Mouse (Mus musculus): Measurements from ENCODE around the gene Zfp219. TPM values are rescaled to one million over a fixed set of nuclear protein-coding genes. Genes with fewer than 3 reads are reported as not detected.

Gene Zfp219
- polyA plus RNA-seq, 1 experiment, result 31.0 TPM

GRCm38 (mm10) chr14:52022709-52023459 lies 2.4 kb upstream of the Zfp219 start:
- H3K4me3 ChIP-seq (ENCODE audit: extremely low read depth, insufficient read depth, insufficient read length), result 0 out of 2 replicates have a peak overlapping the region, but pooled peaks have one; percentile 15

GRCm38 (mm10) chr14:52022244-52022708 lies 1.7 kb upstream of the Zfp219 start:
- Histone ChIP-seq H3K36me3 (ENCODE audit: control insufficient read depth, insufficient read depth, low read length) (no peaks in the 10 kb centered on the region), H3K4me1 (ENCODE audit: control insufficient read depth, insufficient read depth, insufficient read length) (peaks cover 11% of the 10 kb centered on the region; the same call in 1 of the 2 replicates), H3K4me3 (ENCODE audit: extremely low read depth, insufficient read depth, insufficient read length) (0 out of 2 replicates have a peak overlapping the region, but pooled peaks have one; percentile 15), H3K27me3 (ENCODE audit: control insufficient read depth, insufficient read depth, low read length) (no peaks in the 10 kb centered on the region), H3K27ac (ENCODE audit: insufficient read depth, low read length) (peak overlapping the region; percentile 57)
- no peak for TF ChIP-seq POLR2A (IDR thresholded peaks at IDR 0.05; ENCODE audit: low read depth, low read length)
- no peak for TF ChIP-seq CTCF (IDR thresholded peaks at IDR 0.05; ENCODE audit: extremely low read depth, insufficient read depth, insufficient read length, insufficient replicate concordance)
- no peak for DNase-seq (ENCODE audit: low read depth in 1 of 2, low spot score in 2 of 2)
- 59% methylated on average over 3 of the region's 3 CpGs for WGBS

More at GRCm38 (mm10) chr14:52022709-52023459, 2.4 kb upstream of the Zfp219 start:
- H3K27me3 ChIP-seq (ENCODE audit: control insufficient read depth, insufficient read depth, low read length), result no peaks in the 10 kb centered on the region
- no peaks in the 10 kb centered on the region for H3K36me3 ChIP-seq (ENCODE audit: control insufficient read depth, insufficient read depth, low read length)
- 9% methylated on average over 23 of the region's 23 CpGs for WGBS
- peak overlapping the region; percentile 74 for H3K27ac ChIP-seq (ENCODE audit: insufficient read depth, low read length)
- TF ChIP-seq CTCF (IDR thresholded peaks at IDR 0.05; ENCODE audit: extremely low read depth, insufficient read depth, insufficient read length, insufficient replicate concordance) (peak; percentile 84; the same call in 1 of the 2 replicates), POLR2A (IDR thresholded peaks at IDR 0.05; ENCODE audit: low read depth, low read length) (no peak; the same call in 1 of the 2 replicates)
- peak; percentile 79 to 86 for DNase-seq (ENCODE audit: low read depth in 1 of 2, low spot score in 2 of 2)
- H3K4me1 ChIP-seq (ENCODE audit: control insufficient read depth, insufficient read depth, insufficient read length), result peaks cover 11% of the 10 kb centered on the region; the same call in 1 of the 2 replicates

- 86% methylated on average over 8 of the region's 8 CpGs for WGBS
- Histone ChIP-seq H3K27ac (ENCODE audit: insufficient read depth, low read length) (no peak overlapping the region), H3K4me1 (ENCODE audit: control insufficient read depth, insufficient read depth, insufficient read length) (peaks cover 11% of the 10 kb centered on the region; the same call in 1 of the 2 replicates), H3K36me3 (ENCODE audit: control insufficient read depth, insufficient read depth, low read length) (no peaks in the 10 kb centered on the region), H3K27me3 (ENCODE audit: control insufficient read depth, insufficient read depth, low read length) (no peaks in the 10 kb centered on the region), H3K4me3 (ENCODE audit: extremely low read depth, insufficient read depth, insufficient read length) (no peak overlapping the region)
- DNase-seq (ENCODE audit: low read depth in 1 of 2, low spot score in 2 of 2), result no peak
- TF ChIP-seq CTCF (IDR thresholded peaks at IDR 0.05; ENCODE audit: extremely low read depth, insufficient read depth, insufficient read length, insufficient replicate concordance) (no peak), POLR2A (IDR thresholded peaks at IDR 0.05; ENCODE audit: low read depth, low read length) (no peak)
Observed at GRCm38 (mm10) chr14:52021568-52022212, 1.2 kb upstream of the Zfp219 start.

GRCm38 (mm10) chr14:52021138-52021529 lies 601 bp upstream of the Zfp219 start:
- Histone ChIP-seq H3K36me3 (ENCODE audit: control insufficient read depth, insufficient read depth, low read length) (no peaks in the 10 kb centered on the region), H3K4me1 (ENCODE audit: control insufficient read depth, insufficient read depth, insufficient read length) (peaks cover 11% of the 10 kb centered on the region; the same call in 1 of the 2 replicates), H3K4me3 (ENCODE audit: extremely low read depth, insufficient read depth, insufficient read length) (no peak overlapping the region), H3K27ac (ENCODE audit: insufficient read depth, low read length) (no peak overlapping the region), H3K27me3 (ENCODE audit: control insufficient read depth, insufficient read depth, low read length) (no peaks in the 10 kb centered on the region)
- 84% methylated on average over 4 of the region's 4 CpGs for whole genome bisulfite sequencing
- DNase-seq (ENCODE audit: low read depth in 1 of 2, low spot score in 2 of 2), result no peak
- TF ChIP-seq CTCF (IDR thresholded peaks at IDR 0.05; ENCODE audit: extremely low read depth, insufficient read depth, insufficient read length, insufficient replicate concordance), result no peak

- TF ChIP-seq CTCF (IDR thresholded peaks at IDR 0.05; ENCODE audit: extremely low read depth, insufficient read depth, insufficient read length, insufficient replicate concordance) (peak; percentile 57; the same call in 1 of the 2 replicates), POLR2A (IDR thresholded peaks at IDR 0.05; ENCODE audit: low read depth, low read length) (peak; percentile 33)
- under 1% methylated on average over 74 of the region's 74 CpGs for WGBS
- peak; percentile 91 to 95 for DNase-seq (ENCODE audit: low read depth in 1 of 2, low spot score in 2 of 2)
- peak overlapping the region; percentile 94 for H3K27ac ChIP-seq (ENCODE audit: insufficient read depth, low read length)
- H3K4me3 ChIP-seq (ENCODE audit: extremely low read depth, insufficient read depth, insufficient read length), result peak overlapping the region; percentile 84
- no peaks in the 10 kb centered on the region for H3K36me3 ChIP-seq (ENCODE audit: control insufficient read depth, insufficient read depth, low read length)
- H3K27me3 ChIP-seq (ENCODE audit: control insufficient read depth, insufficient read depth, low read length), result no peaks in the 10 kb centered on the region
- H3K4me1 ChIP-seq (ENCODE audit: control insufficient read depth, insufficient read depth, insufficient read length), result peaks cover 19% of the 10 kb centered on the region; the same call in 1 of the 2 replicates
Observed at GRCm38 (mm10) chr14:52019590-52020340, 768 bp downstream of the Zfp219 start.

GRCm38 (mm10) chr14:52019051-52019589 lies 1.4 kb downstream of the Zfp219 start:
- H3K4me1 ChIP-seq (ENCODE audit: control insufficient read depth, insufficient read depth, insufficient read length), result peaks cover 19% of the 10 kb centered on the region; the same call in 1 of the 2 replicates
- 22% methylated on average over 12 of the region's 12 CpGs for WGBS
- H3K27ac ChIP-seq (ENCODE audit: insufficient read depth, low read length), result peak overlapping the region; percentile 90
- TF ChIP-seq POLR2A (IDR thresholded peaks at IDR 0.05; ENCODE audit: low read depth, low read length) (no peak), CTCF (IDR thresholded peaks at IDR 0.05; ENCODE audit: extremely low read depth, insufficient read depth, insufficient read length, insufficient replicate concordance) (peak; percentile 10; the same call in 1 of the 2 replicates)
- no peak for DNase-seq (ENCODE audit: low read depth in 1 of 2, low spot score in 2 of 2)
- no peaks in the 10 kb centered on the region for H3K36me3 ChIP-seq (ENCODE audit: control insufficient read depth, insufficient read depth, low read length)
- H3K4me3 ChIP-seq (ENCODE audit: extremely low read depth, insufficient read depth, insufficient read length), result peak overlapping the region; percentile 84
- H3K27me3 ChIP-seq (ENCODE audit: control insufficient read depth, insufficient read depth, low read length), result no peaks in the 10 kb centered on the region
